Mouse (Mus musculus) left cerebral cortex, postnatal 10 days (tissue): Measurements from ENCODE around the gene Gm20817. TPM values are rescaled to one million over a fixed set of nuclear protein-coding genes. Genes with fewer than 3 reads are reported as not detected.
"Not testable (repeated sequence)": the region's sequence is repeated elsewhere in the genome, so short reads cannot be mapped to it uniquely, and the experiment has no call there.

Experiments
- DNase-seq, 2 experiments: peaks; one replicate each; pipeline ENCODE4 v3.0.0; 2021 to 2022; ENCODE audit warnings: low spot score in 2 of 2, mixed read lengths in 1 of 2; ENCODE audit errors: extremely low spot score in 1 of 2
- intact Hi-C: fragments of 180-260 bp; cut with DNase I; formaldehyde crosslinking; loops from one replicate; pipeline ENCODE4 v1.15.1; 2025
- total RNA-seq, 2 experiments: library from RNA; stranded (reverse); gene quantifications; 2 replicates each; pipeline ENCODE4 v1.2.3; 2021

Gene Gm20817
- not detected for total RNA-seq

DNA sequence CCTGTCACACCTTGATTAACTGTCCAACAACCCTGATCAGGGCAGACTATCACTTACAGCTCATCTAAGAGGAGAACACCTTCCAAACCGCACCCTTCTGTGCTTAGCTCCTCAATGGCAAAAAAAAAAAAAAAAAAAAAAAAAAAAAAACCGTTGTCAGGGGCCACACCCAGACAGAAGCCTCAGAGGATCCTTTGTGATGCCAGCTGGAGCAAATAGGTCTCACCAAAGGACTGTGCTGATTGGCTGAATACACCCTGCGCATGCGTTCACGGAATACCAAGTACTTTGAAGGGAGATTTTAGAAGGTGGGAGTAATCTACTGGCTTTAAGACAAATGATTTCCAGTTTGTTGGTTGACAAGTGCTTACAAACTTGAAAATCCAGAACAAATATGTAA, at the start of gene Gm20817:
Gm20817 (minus strand) TSS at position 101 of the 400 bp plus-strand sequence.
- intact Hi-C loops, DNase-seq: not testable (repeated sequence)
